1 mouse cellular context compared by ENCODE assay signal in the genomic region with DNA sequence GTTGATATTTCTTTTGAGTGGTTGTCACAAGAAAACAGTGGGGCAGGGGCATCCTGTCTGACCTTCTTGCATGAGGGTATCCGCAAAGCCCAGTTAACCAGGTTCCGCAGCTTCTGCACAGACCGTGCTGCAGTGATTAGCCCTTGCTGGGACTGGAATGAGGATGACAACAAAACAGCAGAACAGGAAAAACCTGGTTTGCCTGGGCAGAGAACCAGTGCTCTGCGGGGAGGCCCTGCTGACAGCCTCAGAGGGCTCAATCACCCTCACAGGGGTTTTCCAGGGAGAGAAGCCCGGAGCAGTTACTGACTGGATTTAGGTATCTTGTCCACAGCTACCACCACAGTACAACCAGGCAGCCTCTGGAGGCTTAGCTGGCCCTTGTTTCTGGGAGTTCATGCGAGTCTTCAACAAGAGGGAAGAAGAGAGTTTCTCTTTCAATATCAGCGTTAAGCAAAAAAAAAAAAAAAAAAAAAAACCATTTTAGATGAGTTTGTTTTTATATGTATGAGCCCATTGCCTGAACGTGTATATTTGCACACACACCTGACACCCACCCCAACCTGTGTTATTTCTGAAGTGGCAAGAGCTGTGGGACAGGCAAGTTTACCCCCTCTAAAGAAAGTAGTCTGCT.
TF ChIP-seq lines count a peak whose summit lies in the region.

No protein-coding gene starts in this region.

TF ChIP-seq in CH12.LX, 34 proteins besides CTCF, POLR2A, EP300 and RAD21 (continued from another document):
- TF ChIP-seq NRF1 (IDR thresholded peaks at IDR 0.05; ENCODE audit: low read depth, low read length) (no peak), TCF12 (IDR thresholded peaks at IDR 0.05; ENCODE audit: low read depth, low read length) (no peak), UBTF (IDR thresholded peaks at IDR 0.05; ENCODE audit: low read depth, low read length) (no peak; the same call in 1 of the 2 replicates), ZKSCAN1 (IDR thresholded peaks at IDR 0.05; ENCODE audit: borderline replicate concordance, low read depth, low read length) (no peak), MAFK (IDR thresholded peaks at IDR 0.05; ENCODE audit: insufficient replicate concordance, low read length) (no peak), ZC3H11A (IDR thresholded peaks at IDR 0.05; ENCODE audit: low read depth, low read length) (no peak), MEF2A (IDR thresholded peaks at IDR 0.05; ENCODE audit: borderline replicate concordance, low read depth, low read length) (no peak), ZMIZ1 (IDR thresholded peaks at IDR 0.05; ENCODE audit: low read depth, low read length) (no peak), E2F4 (IDR thresholded peaks at IDR 0.05; ENCODE audit: insufficient replicate concordance, low read depth, low read length) (no peak), BHLHE40 (IDR thresholded peaks at IDR 0.05; ENCODE audit: low read depth, low read length) (no peak; the same call in 1 of the 2 replicates), SMC3 (IDR thresholded peaks at IDR 0.05; ENCODE audit: low read depth, low read length) (no peak; the same call in 1 of the 2 replicates), MYC (IDR thresholded peaks at IDR 0.05; ENCODE audit: low read depth, low read length) (no peak), GABPA (IDR thresholded peaks at IDR 0.05; ENCODE audit: insufficient replicate concordance, low read depth, low read length) (no peak), ETS1 (conservative IDR thresholded peaks at IDR 0.05; ENCODE audit: low read depth, low read length) (0 out of 2 replicates have a peak, but pooled peaks have one; percentile 30), USF1 (IDR thresholded peaks at IDR 0.05; ENCODE audit: low read depth, low read length) (no peak), SIN3A (IDR thresholded peaks at IDR 0.05; ENCODE audit: low read length) (no peak), NELFE (IDR thresholded peaks at IDR 0.05; ENCODE audit: low read depth, low read length) (no peak), RCOR1 (conservative IDR thresholded peaks at IDR 0.05; ENCODE audit: low read depth, low read length) (0 out of 2 replicates have a peak, but pooled peaks have one; percentile 15), CHD2 (IDR thresholded peaks at IDR 0.05; ENCODE audit: low read length) (no peak), MAX (IDR thresholded peaks at IDR 0.05; ENCODE audit: low read length) (peak; percentile 3; the same call in 1 of the 2 replicates), PAX5 (IDR thresholded peaks at IDR 0.05; ENCODE audit: low read length) (no peak), ELF1 (IDR thresholded peaks at IDR 0.05; ENCODE audit: low read depth, low read length) (peak; percentile 10; the same call in 1 of the 2 replicates), ZNF384 (IDR thresholded peaks at IDR 0.05; ENCODE audit: low read depth, low read length) (peak; percentile 94), JUN (IDR thresholded peaks at IDR 0.05; ENCODE audit: insufficient read depth, low read depth, low read length) (no peak), HCFC1 (IDR thresholded peaks at IDR 0.05; ENCODE audit: low read depth, low read length) (no peak), POLR2AphosphoS2 (IDR thresholded peaks at IDR 0.05; ENCODE audit: low read depth, low read length) (no peak), IRF4 (IDR thresholded peaks at IDR 0.05; ENCODE audit: low read depth, low read length) (peak; percentile 35; the same call in 1 of the 2 replicates), MXI1 (IDR thresholded peaks at IDR 0.05; ENCODE audit: low read depth, low read length) (no peak)
TF ChIP-seq in CH12.LX: peak in this region for 7.
